Mouse (Mus musculus) liver, adult (tissue): ENCODE results near the gene Cpsf6.

ENCODE experiments used
- GATA4 ChIP-seq: IDR thresholded peaks from 2 replicates; pipeline ENCODE4 v1.6.1; 2014; ENCODE audit warnings: mild to moderate bottlenecking, low read length; ENCODE audit not compliant: insufficient replicate concordance

Cpsf6 gene

DNA sequence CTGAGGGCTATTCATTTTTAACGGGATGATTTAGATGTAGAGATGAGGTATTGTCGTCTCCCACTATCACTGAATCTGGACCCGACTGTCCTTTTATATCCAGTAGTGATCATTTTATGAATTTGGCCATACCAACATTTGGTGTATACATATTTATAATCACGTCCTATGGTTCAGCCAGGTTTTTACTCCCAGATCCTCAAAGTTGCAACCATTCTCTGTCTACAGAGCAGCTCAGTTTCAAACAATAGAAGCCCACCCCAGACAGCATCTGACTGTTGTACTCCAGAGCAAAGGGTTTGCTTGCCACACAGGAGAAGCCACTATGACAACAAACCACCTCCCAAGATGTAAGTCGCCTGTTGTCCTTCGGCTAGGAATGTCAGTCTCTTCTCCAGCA, 7.2 kb upstream of the Cpsf6 start:
- TF ChIP-seq GATA4: no peak

GRCm38 (mm10) chr10:117386261-117386660, 6.4 kb upstream of the Cpsf6 start:
- TF ChIP-seq GATA4: no peak

- TF ChIP-seq GATA4: no peak
These were observed 5.6 kb upstream of the Cpsf6 start for GRCm38 (mm10) chr10:117385431-117385830.

DNA sequence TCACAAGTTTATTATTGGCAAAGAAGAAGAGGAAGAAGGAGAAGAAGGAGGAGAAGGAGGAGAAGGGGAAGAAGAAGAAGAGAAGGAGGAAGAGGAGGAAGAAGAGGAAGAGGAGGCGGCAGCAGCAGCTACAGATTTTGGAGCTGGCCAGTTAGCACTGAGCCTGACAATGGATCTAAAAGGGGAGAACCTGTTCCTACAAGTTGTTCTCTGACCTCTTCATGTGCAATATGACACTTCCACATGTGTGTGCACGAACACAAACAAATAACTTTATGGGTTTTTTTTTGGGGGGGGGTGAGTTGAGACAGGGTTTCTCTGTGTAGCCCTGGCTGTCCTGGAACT, 5.2 kb upstream of the Cpsf6 start:
- no peak for TF ChIP-seq GATA4

DNA sequence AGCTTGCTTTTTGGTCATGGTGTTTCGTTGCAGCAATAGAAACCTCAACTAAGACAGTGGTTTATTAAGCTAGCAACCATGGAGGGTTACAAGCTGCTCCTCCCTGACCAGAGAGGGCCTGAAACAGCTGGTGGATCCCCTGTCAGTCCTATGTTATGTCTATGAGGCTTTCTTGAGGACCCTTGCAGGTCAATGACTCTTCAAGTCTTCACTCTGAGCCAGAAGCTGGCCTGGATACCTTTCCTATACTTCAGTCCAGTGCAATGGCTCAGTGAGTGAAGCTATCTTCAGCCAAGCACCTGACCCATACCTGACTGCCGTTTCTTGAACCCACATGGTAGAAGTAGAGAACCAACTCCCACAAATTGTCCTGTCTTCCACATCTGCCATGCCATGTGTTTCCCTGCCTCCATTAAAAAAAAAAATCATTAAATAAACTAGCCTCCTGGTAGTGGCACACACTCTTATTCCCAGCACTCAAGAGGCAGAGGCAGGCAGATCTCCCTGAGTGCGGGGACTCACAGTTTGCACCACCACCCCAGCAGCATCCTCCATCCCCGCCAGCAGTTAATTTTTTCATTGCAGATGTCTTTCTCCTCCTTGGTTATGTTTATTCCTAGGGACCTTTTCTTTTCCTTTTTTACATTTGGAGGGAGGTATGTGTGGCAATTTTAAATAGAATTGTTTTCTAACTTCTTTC, 4.7 kb upstream of the Cpsf6 start:
- TF ChIP-seq GATA4: no peak

DNA sequence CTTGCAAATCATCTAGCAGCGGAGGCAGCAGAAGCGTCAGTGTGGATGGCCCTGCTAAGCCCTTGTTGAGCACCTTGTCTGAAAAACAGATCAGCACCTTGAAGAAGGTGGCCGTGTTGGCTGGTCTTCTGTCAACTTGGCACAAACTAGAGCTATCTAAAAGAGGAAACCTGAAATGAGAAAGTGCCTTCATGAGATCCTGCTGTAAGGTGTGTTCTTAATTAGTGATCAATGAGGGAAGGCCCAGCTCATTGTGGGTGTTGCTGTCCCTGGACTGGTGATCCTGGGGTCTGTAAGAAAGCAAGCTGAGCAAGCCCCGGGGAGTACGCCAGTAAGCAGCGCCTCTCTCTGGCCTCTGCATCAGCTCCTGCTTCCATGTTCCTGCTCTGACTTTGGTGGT, 4.1 kb upstream of the Cpsf6 start:
- no peak for TF ChIP-seq GATA4

- TF ChIP-seq GATA4: no peak
These were observed 3.3 kb upstream of the Cpsf6 start for GRCm38 (mm10) chr10:117382996-117383550.

- TF ChIP-seq GATA4: no peak
These were observed 2.3 kb upstream of the Cpsf6 start for GRCm38 (mm10) chr10:117382146-117382545.

GRCm38 (mm10) chr10:117380721-117381570, 1.1 kb upstream of the Cpsf6 start:
- no peak for TF ChIP-seq GATA4

GRCm38 (mm10) chr10:117379441-117379840, 374 bp downstream of the Cpsf6 start:
- no peak for TF ChIP-seq GATA4

GRCm38 (mm10) chr10:117378642-117379041, 1.2 kb downstream of the Cpsf6 start:
- TF ChIP-seq GATA4: no peak

GRCm38 (mm10) chr10:117378291-117378555, 1.6 kb downstream of the Cpsf6 start:
- TF ChIP-seq GATA4: no peak

DNA sequence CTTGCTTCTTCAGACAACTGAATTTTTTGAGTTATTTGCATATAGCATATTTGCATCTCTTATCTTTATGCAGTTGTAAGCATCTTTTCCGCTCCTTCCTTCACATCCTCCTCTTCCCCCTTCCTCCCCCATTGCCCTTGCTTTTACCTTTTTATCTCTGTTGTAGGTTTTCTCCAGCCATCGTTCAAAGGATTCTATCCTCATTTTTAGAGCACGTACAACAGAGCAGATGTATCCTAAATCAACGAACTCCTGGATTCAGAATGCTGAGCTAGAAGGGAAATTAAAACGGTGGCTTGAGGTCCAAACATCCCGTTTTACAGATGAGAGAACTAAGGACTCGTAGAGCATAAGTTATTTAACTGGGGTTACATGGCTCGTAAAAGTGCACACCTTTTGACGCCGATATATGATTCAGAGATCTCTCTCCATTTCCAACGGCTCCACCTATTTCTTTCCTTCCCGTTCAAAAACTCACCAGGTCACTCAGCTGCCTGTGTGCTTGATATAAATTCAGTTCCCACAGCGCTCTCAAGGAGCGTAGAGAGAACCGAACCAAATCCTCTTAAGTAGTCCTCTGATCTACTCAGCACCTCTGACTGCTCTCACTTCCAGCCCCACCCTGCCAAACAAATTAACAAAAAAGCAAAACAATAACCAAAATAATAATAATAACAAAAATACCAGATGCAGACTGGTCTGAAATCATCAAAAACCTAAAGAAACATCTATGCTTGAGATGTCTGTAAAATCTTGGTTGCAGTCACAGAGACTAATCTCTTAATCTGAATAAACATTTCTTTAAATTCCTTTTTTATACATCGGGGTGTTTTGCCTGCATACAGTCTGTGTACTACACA, 2.2 kb downstream of the Cpsf6 start:
- TF ChIP-seq GATA4: no peak

DNA sequence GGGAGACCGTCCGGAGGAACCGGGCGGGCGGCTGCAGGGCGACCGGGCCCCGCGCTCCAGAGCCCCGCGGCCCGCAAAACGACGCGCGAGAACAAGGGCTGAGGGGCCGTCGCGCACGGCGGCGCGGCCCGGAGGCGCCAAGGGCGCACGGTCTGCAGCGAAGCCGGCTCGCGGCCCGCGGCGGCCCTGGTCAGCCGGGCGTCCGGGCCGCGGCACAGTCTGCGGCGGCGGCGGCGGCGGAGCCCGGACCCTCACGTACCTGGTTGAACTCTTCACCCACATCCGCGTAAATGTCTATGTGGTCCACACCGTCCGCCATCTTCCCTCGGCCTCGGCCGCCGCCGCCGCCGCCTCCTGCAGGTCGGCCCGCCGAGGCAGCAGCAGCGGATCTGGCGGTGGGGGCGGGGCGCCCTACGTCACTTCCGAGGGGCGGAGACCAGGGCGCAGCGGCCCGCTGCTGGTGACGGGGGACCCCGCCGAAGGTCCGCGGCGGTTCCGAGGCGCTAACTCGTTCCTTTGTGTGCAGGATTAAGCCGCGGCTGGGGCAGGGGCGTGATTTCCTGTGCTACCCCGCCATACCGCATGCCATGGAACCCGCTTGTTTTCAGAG, 3.1 kb downstream of the Cpsf6 start:
- TF ChIP-seq GATA4: no peak; the same call in 1 of the 2 replicates
